Mouse (Mus musculus): ENCODE data around the gene Cyp24a1.

Gene Cyp24a1

DNA sequence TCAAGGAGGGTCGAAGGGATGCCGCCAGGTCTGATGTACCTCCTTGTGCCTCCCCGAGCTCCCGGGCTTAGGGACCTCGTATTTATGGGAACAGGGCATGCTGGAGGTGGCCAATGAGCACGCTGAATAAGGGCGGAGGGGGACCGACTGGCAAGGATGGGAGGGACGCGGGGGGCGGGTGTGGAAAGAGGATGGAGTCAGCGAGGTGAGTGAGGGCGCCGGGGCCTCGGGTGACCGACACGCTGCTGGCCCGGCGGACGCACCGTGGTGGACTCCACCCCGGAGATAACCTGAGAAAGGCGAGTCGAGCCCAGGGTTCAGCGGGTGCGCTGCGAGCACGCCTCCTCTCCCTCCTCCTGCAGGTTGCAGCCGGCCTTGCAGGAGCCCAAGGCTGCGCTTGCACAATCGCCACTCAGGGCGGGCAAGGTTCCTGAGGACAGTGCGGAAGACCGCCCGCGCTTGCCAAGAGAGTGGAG, at the start of gene Cyp24a1:
Cyp24a1 (minus strand) TSS at position 55 of the 476 bp plus-strand sequence.
- peak; percentile 59 for DNase-seq (ENCODE audit: low read depth, low spot score)

DNA sequence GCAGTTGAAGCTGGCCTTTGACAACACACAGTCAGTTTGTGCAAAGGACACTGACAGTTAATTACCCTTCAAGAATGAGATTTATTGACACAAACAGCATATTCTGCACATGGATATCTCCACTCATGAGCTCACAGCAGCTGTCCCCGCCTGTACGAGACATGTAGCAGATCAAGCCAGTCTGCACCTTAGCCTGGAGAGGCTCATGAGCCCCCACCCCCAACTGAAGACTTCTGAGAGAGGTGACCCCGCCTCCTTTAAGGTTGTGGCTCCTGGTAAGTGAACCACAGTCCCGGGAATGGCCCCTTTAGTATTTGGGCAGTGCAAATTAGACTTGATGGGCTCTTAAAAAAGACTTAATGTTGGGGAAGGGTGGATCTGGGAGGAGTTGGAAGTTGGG, 48.8 kb upstream of the Cyp24a1 start:
- DNase-seq (ENCODE audit: low read depth, low spot score) = no peak

DNA sequence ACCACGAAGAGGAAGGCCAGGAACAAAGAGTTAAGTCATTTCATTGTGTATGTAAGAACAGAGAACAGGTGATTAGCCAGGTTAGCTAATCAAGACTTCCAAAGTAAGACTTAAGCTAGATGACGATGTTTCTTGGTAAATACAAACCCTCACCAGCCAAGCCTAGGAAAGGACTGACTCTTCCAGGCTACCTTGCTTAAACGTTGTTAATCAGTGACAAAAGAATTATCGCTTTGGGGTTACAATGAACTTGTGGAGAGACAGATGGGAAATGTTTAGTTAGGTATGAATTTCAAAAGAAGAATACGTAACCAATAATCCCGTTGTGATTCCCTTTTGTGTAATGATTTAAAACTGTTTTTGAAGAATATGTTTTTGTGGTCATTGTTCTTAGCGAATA, 48.0 kb upstream of the Cyp24a1 start:
- no peak for DNase-seq (ENCODE audit: low read depth, low spot score)

DNA sequence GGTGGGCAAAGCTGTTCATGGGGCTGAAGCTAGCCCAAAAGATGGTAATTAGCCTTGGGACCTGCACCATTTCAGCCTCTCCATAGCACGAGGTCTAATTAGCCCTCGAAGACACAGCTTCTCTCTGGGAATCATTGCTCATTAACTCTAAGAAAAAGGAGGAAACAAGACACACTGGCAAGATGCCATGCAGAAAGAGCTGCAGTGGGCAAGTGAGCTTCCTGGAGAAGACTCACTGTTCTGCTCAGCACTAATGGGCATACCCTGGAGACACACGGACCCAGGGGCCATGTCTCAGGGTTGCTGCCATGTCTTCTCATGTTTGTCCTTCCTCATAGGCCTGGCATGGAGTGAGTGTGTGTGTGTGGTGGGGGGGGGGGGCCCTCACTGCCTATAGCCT, 47.2 kb upstream of the Cyp24a1 start:
- no peak for DNase-seq (ENCODE audit: low read depth, low spot score)

DNA sequence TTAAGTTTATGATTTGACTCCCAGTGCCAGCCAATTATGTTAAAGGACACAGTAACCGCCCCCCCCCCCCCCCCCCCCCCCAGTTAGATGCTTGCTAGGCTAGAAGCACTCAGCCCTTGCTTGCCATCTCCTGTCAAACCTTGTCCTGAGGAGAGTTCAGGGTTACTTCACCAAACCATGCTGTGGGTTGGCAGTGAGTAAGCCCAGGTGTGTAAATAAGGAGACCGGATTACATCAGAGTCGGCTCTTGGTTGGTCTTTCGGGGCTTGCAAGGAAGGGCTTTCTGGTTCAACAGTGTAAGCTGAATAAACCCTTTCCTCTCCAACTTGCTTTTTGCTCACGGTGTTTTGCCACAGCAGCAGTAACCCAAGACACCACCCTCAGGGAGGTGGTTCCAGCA, 46.7 kb upstream of the Cyp24a1 start:
- DNase-seq (ENCODE audit: low read depth, low spot score) = no peak

DNA sequence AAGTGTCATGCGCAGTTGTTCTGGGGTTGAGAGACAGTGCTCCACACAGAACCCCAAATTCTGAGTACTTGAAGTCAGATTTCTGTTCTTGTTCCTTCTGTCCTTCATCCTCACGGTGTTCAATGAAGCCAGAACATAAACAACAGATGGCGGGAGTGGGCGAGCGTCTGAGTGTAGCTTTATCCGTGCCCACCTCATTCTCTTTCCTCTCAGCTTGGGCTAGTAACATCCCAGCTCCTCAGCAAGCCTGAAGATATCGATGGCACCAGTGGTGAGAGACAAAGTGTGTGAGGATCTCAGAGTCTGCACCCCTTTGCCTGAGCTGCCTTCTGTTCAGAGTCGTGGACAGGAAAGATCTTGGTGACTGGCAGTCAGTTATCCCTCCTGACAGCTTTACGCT, 42.3 kb upstream of the Cyp24a1 start:
- no peak for DNase-seq (ENCODE audit: low read depth, low spot score)

DNA sequence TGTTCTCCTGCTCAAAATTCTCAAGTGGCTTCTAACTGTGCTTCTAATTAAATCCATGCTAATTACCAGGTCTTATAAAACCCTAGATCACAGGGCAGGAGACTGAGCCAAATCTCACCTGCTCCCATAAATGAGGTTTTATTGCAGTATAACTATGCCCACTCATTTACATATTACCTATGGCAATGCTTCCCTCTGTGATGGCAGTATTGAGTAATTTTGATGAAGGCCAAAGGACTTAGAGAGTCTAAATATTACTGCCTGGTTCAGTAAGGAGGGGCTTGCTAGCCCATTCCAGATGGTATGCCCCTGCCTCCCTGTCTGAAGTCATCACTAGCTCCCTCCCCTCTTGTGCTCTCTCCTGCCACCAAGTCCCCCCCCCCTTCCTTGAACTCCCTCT, 38.9 kb upstream of the Cyp24a1 start:
- DNase-seq (ENCODE audit: low read depth, low spot score) = no peak

DNA sequence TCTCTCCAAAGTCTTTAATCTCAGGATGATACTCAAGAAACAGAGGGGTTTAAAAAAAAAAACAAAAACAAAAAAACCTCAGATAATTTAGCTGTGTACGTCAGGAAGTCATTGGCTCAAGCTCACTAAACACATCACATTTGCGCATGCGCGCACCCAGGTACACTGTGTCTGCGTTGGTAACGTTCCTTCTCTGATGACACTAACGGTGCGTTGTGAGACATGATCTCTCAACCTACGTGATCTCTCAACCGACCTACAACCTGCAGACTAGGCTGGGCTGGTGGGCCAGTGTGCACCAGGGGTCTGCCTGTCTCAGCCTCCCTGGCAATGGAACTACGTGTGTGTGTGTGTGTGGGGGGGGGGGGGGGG, 37.8 kb upstream of the Cyp24a1 start:
- DNase-seq (ENCODE audit: low read depth, low spot score) = peak; percentile 74

DNA sequence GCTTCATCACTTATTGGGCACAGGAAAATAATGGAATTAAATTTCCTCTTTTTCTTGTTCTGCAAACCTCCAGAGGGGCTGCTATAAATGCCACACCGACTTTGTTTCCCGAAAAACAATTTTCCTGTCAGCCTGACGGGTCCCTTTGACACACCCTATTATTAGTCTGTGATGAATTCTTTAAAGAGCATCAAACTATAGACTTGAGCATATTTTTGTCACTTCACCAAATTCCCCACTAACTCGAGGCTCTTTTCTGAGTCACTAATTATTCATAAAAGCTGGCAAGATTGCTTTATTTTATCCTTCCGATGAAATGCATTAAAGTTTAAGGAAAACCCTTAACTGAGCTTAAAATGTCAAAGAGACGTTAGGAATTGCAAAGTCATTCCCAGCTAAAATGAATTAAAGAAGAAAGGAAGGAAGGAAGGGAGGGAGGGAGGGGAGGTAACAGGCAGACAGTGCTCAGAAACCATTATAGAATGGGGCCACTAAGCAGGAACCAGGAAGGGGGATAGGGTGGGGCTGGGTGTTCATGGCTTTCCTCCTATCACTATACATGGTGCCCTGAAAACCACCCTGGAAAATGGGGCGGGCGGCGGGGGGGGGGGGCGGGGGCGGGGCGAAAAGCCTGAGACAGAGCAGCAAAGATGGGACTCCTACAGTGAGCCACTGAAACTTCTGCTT, 37.3 kb upstream of the Cyp24a1 start:
- DNase-seq (ENCODE audit: low read depth, low spot score) = no peak

DNA sequence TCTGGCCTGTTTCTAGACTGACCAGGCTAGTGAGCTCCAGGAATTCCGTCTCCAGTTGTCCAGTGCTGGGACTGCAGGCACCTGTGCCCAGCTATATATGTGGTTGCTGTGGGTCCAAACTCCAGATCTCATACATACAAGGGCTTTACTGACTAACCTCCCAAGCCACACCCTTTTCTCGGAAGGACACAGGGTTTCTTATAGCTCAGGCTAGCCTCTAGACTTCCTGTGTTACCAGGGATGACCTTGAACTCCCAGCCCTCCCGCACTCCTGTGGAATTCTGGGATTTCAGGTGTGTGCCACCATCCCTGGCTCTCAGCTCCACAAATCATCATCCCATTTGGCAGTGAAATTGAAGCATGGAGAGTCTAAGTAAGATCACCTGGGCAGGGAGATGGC, 33.3 kb upstream of the Cyp24a1 start:
- peak; percentile 91 for DNase-seq (ENCODE audit: low read depth, low spot score)

DNA sequence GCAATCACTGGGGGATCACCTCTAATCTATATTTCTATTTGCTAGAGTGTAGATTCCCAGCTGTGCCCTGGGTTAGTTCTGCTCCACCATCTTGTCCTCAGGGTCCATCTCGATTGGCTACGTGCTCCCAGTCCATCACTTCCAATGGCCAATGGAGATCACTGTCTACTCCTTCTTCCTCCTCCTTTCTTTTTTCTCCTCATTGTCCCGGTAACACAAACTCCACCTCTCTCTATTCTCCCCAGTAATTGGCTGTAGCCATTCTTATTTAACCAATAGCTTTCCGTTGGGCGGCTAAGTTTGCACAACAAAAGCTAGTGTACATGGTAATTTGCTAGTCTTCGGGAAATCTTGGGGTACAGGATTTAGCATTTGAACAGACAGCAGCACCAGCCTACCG, 32.8 kb upstream of the Cyp24a1 start:
- DNase-seq (ENCODE audit: low read depth, low spot score) = peak; percentile 99

DNA sequence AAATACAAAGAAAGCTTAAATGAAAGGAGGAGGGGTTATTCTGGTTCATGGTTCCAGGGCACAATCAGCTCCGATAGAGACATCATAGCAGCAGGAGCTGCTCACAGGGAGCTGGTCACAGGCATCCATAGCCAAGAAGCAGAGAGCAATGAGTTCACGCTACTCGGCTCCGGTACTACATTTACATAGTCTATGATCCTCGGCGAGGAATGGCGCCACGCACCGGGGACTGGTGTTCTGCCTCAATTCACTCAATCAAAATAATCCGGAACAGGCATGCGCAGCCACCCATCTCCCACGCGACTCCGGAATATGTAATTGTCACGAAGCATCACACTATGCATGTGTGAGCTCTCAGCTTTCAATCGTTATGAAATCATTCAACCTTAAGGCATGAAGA, 31.1 kb upstream of the Cyp24a1 start:
- DNase-seq (ENCODE audit: low read depth, low spot score) = no peak

DNA sequence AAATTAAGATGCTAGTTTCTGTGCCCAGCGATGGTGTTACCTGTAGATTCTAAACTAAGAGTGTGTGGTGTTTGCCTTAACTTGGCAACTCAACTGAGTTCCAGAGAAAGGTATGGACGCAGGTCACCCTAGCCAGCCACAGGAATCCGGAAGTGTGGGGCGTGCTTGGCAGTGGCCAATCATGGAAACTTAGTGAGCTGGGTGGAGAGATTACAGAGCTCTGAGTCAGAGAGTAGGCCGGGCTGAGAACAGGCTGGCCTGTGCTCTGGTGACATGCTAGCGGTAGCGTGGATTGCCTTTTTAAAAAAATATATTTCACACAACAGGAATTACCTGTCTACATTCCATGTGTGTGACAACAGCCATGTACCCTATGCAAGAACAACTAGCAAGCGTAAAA, 29.6 kb upstream of the Cyp24a1 start:
- DNase-seq (ENCODE audit: low read depth, low spot score) = peak; percentile 87

DNA sequence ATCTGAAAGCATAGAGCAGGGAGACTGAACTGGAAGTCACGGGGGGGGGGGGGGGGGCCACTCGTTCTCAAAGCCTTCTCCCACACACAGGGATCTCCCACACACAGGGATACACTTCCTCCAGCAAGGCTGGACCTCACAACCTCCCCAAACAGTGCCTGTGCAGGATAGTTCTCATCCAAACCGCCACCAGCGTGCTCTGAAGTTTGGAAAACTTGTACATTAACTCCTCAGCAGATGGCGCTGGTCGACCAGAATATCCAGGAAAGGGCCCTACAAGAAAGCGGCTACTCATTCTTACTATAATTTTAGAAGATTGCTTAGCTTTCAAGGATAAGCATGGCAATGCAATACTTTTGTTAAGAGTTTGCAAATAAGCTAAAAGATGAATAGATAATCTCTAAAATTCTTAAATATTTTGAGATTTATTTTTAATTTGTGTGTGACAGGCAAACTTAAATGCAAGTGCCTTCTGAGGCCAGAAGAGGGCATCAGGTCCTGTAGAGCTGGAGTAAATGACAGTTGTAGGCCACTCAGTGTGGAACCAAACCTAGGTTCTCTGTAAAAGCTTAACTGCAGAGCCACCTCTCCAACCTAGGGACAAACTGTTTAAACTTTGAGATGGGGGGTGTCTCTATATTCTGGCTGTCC, 23.5 kb upstream of the Cyp24a1 start:
- peak; percentile 83 for DNase-seq (ENCODE audit: low read depth, low spot score)

DNA sequence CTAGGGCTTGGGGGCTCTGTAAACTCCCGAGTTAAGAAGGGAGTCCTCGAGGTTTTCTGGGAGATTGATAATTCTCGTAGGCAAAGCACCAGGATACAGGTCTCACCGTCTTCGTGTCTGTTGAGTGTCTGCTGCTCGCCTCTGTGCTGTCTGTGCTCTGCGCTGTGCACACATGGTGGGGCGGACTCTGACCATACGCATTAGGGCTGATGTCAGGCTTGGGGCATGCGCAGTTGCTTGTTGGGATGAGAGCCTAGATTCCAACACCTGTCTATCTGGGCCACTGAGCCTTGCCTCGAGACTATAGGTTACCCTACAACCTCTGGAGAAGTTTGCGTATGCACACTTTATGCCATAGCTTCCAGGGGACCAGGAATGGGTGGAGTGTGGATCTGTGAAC, 16.8 kb upstream of the Cyp24a1 start:
- DNase-seq (ENCODE audit: low read depth, low spot score) = peak; percentile 49

DNA sequence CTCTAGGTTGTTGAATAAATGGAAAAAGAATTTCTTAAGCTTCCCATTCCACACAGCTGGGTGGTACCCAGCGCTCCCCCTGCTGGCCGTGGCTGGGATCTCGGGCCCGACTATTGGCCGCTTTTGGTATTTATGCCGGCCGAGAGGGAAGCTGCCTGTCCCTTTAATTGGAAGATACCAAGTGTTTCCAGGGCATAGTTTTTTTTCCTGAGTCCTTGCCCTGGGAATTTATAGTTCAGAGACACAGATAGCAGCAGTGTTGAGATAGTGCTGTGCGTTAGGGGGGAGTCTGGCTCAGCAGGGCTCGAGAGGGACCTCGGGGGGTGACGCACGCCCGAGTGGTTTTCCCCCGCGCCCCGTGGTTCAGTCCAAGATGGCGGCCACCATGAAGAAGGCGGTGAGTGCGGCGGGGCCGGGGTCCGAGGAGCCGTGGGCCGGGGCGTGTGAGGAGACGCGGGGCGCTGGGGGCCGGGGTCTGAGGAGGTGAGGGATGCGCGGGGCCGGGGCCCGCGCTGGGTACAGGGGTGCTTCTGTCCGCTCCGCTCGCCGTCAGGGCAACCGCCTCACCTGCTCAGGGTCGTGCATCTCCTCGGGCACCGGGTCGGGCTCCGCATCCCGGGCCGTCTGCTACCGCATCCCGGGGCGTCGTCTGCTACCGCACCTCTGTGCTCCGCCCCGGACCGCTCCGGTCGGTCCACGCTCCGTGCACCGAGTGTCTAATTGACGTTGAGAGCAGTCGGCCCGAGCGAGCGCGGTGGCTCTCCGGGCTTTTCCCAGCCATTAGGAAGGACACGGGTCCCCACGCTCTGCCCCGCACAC, 14.3 kb upstream of the Cyp24a1 start:
- DNase-seq (ENCODE audit: low read depth, low spot score) = peak; percentile 91

DNA sequence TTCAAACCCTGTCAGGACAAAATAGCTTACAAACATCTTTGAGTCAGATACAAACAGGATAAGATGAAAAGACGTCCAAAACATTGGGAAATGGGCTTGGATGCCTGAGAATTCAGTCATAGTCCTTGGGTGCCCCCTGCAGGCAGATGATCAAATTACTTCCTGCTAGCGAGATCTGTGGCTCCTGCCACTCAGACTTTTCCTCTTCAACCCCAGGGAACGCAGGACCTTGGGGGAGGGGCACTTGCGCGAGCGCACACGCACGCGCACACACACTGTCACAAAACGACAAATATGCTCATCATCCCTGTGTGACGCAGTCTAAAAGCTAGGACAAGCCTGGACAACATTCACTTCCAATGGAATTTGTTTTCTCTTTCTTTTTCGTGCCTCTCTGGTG, 11.9 kb upstream of the Cyp24a1 start:
- peak; percentile 90 for DNase-seq (ENCODE audit: low read depth, low spot score)

DNA sequence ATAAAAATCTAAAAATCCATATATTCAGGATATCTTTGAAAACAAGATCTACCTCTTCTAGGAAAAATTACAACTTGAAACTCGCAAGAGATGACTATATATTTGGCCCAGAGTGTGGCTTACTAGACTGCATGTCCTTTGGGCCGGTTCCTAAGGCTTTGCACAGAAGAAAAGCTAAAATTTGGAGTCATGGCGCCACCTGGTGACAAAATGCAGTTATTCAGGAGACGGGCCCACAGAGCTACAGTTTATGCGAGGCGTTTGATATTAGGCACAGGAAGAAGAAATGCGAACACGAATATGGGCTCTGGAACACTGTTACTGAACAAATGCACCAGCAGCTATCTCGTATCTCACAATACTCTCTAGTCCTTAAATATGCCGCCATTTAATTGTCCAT, 10.8 kb upstream of the Cyp24a1 start:
- DNase-seq (ENCODE audit: low read depth, low spot score) = peak; percentile 79

DNA sequence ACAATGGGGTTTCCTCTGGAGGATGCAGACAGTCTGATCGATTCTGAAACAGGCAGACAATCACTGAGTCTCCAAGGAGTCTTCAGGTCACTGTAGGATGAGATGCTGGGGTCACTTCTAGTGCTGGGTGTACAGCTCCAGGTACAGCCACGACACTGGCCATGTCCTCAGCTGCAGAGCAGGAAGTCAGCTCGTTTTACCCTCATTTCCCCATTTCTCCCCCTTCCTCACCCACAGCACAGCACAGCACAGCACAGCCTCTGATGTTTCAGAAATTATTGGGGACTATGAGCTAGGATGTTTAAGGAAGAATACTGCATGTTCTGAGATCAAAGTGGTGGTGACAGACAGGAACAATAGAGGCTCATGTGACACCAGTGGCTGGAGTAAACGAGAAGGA, 7.0 kb upstream of the Cyp24a1 start:
- DNase-seq (ENCODE audit: low read depth, low spot score) = no peak

DNA sequence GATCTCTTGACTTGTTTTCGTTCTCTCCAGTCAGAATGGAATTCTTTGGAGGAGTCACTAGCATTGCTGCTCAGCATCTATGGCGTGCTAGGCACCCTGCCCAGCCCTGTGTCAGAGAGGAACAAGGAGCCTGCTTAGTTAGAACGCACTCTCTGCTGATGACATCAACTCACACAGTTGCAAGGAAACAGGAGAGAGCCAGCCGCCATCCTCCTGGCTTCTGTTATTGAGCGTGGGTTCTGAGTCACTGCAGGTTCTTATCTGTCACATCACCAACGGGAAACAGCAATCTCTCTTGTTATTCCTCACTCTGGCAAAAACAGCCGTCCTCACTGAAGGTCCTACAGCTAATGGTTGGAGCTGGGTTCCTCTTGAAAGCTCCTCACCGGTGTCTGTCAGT, 6.4 kb upstream of the Cyp24a1 start:
- DNase-seq (ENCODE audit: low read depth, low spot score) = no peak

DNA sequence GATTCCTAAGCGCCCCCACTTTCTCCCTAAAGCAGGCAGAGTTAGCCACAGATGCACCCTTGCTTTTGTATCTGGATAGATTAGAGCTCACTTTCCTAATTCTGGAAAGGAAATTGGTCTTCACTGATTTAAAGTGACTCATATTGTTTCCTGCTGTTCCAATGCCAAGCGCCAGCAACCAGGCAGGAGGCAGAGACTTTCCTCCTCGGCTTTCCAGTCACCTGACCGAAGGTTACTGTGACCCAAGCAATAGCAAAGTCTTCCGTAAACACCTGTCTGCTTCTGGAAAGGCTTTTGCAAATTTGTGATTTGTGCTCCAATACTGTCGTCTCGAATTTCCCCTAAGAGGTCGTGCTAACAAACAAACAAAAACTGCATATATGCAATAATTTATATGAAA, 1.1 kb upstream of the Cyp24a1 start:
- no peak for DNase-seq (ENCODE audit: low read depth, low spot score)

DNA sequence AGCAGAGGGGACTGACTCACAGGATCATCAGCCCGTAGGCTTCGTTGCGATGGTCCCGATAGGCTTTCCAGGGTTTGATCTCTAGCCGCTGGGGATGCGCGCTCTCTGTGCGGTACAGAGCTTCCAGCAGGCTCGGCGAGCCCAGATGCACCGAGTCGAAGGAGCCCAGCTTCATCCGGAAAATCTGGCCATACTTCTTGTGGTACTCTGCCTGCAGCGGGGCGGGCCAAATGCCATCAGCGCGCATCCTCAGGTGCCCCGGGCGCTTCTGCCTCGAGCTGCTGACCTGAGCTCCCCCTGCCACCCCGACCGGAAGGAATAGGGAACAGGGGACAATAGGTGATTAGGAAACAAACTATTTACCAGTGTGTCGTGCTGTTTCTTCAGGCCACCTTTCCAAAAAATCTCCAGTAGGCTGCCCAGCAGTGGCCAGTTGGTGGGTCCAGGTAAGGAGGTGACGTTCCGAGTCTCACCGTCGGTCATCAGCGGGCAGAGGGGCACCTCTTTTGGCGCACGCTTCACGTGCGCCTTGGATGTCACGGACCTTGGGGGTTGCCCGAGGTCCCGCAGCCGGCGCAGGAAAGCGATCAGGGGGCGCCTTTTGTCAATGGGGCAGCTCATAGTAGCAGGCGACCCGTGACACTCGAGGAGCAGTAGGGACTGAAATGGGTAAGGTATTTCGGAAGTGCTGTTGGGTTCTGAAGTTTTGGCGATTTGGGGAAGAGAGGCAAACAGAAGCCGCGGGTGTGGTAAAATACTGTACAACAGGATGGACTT, 603 bp downstream of the Cyp24a1 start, which contains the start of gene Pfdn4:
Pfdn4 (plus strand) TSS at position 275 of the 777 bp plus-strand sequence.
- no peak for DNase-seq (ENCODE audit: low read depth, low spot score)
